Mouse (Mus musculus) ovary, postnatal 36 days (tissue): Measurements from ENCODE around the gene AI413582.

Experiments used
- DNase-seq: peaks from one replicate; pipeline ENCODE4 v3.0.0; 2022; ENCODE audit warnings: low spot score, mixed read lengths

AI413582 gene

DNA sequence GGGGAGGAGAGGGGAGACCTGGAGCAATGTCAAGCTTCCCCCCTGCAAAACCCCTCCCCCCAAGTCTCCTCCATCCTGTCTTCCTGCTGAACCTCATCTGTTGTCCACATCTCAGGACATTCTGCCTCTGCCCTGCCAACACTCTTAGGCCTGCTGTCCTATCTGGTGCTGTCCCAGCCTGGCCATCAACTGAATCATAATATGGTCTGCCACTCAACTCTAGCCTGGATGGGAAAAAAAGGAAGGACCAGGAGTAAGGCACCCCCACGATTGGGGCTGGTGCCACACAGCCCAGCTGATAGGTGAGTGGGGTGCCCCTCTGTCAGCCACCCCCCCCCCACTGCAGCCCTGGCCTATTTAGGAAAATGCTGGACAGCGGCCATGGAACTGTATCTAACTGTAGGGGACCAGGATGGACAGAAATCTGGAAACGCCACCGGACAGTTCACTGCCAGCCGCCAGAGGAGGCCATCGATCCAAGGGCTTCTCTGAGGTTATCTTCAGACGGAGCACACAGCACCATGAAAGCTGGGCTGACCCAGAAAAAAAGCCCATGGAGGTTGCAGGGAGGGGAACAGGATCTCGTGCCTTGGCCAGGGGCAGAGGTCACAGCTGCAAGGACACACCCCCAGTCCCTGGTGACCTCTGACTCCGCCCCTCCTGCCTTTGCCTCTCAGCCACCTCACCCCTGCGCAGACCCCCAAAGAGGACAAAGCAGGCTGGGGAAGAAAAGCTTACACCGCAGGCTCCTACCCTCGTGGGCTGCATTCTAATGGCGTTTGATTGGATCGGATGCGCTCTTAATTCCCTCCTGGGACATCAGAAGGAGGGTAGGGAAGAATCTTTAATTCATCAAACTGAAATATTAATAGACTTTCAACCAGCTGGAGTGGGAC, 46.6 kb downstream of the AI413582 start:
- DNase-seq: no peak

DNA sequence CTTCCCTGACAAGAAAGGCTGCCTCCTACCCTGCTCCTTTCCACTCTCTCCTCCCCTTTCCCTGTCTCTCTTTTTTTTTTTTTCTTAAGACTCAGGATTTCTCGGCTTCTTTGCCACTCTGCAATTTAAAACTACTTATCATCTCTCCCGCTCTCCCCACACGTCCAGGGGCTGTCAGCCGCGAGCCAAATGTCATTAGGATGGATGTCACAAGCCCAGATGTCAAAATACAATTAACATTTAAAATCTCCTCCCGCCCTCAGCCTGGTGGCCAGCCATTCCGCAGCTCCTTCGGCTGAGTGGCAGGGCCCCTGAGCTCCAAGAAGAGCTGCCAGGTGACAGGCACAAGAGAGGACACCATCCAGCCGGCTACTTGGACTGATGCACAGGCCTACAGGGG, 47.3 kb downstream of the AI413582 start:
- DNase-seq: no peak

DNA sequence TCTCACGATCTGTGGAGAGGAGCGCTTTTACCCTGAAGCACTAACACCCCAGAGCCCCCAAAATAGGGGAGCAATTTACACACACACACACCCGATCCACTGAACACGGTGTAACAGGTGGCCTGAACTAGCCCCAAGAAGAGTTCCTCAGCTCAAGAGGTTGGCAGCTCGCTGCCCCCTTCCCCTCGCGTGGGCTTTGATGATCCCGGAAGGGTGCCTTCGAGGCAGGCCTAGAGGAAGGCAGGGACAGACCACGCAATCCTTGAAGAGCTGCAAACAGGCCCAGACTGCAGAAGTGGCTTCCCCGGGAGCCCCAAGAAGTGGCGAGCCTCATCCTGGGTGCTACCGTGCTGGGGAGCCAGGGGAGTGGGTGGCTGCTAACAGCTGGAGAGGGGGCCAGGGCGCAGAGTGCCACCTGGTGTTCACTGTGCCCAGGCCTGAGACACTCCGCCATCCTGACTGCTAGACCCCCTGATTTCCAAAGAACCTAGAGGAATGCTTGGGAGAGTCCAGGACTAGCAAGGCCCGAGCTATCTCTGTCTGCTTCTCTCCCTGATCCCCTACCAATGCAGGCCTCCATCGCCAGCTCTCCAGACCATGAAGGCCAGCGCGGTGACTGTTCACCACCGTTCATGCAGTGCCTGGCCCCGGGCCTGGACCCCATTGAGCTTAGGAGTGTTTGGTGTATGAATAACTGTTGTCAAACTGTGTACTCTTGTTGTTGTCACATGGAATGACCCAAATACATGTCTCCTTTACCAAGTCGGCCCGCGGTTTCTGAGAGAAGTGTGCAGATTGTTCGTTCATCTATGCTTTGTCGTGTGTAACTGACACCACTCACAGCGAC, 51.4 kb downstream of the AI413582 start:
- no peak for DNase-seq
